Mouse (Mus musculus): Measurements from ENCODE around the gene Myo19. TPM values are rescaled to one million over a fixed set of nuclear protein-coding genes. Genes with fewer than 3 reads are reported as not detected.
A peak's percentile ranks its signal among the peaks of the same experiment; 100 is the strongest.
"Not testable (repeated sequence)": the region's sequence is repeated elsewhere in the genome, so short reads cannot be mapped to it uniquely, and the experiment has no call there.

The Myo19 gene
- 10 to 100 TPM; 11.8 to 13.8 TPM for total RNA-seq (2021)

DNA sequence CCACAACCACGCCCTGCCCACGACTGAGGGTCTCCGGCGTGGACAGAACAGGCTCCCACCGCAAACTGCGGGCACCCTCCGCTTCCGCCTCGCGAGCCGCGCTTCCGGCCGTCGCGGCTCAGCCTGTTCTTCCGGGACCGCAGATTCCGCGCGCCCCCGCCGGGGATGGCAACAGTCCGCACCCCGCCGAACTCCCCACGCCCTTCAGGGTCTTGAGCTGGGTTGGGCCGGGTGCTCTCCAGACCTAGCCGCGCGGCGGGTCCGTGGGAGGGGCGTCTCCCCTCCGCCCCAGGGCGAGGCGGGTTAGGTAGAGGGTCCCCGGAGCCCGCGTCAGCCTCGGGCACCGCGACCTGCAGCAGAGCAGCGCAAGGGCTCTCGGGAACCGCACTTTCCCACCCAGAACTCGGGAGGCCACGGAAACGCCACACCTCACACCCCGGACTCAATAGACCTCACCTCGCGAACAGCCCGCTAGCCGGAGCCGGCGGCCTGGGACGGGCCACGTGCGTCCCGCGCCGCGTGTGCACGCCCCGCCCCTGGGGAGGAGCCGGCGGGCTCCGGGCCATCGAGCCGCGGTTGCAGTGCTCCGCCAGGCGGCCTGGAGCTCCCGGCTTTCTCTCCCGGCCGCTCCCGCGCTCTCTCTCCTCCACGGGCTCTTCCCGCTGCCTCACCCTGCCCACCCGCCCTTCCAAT lies at the start of gene Myo19, which contains the start of gene Pigw:
Gene Myo19 (plus strand): TSS at position 377 of the 693 bp plus-strand sequence.
Gene Pigw (minus strand): TSS at position 514 of the 693 bp plus-strand sequence.
- peak; percentile 54 to 90 for DNase-seq (ENCODE audit: extremely low spot score in 1 of 2, low spot score in 2 of 2)
- intact Hi-C loops (cut with DNase I), result no loop called here

DNA sequence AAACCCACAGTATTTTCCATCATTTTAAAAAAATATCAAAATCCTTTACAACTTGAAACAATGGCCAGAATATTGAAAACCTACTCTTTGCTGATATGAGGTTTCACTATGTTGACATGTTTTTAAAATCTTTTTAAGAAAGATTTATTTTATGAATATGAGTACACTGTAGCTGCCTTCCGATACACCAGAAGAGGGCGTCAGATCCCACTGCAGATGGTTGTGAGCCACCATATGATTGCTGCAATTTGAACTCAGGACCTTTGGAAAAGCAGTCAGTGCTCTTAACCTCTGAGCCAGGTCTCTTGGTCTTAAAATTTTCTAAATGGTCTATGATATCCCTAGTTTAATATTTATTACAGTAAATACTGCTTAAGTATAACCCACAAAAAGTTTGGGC lies 40.6 kb upstream of the Myo19 start:
- DNase-seq (ENCODE audit: extremely low spot score in 1 of 2, low spot score in 2 of 2), result no peak
- intact Hi-C loops (cut with DNase I), result loop anchor here (10.0 kb wide), 1 partner anchor 175 kb away; no protein-coding TSS in a partner anchor

GRCm38 (mm10) chr11:84846741-84847474 lies 33.0 kb upstream of the Myo19 start:
- intact Hi-C loops (cut with DNase I), result no loop called here
- no peak for DNase-seq (ENCODE audit: extremely low spot score in 1 of 2, low spot score in 2 of 2)

- DNase-seq (ENCODE audit: extremely low spot score in 1 of 2, low spot score in 2 of 2), result no peak
- intact Hi-C loops (cut with DNase I), result no loop called here
Measured at GRCm38 (mm10) chr11:84847475-84848090, 32.4 kb upstream of the Myo19 start.

DNA sequence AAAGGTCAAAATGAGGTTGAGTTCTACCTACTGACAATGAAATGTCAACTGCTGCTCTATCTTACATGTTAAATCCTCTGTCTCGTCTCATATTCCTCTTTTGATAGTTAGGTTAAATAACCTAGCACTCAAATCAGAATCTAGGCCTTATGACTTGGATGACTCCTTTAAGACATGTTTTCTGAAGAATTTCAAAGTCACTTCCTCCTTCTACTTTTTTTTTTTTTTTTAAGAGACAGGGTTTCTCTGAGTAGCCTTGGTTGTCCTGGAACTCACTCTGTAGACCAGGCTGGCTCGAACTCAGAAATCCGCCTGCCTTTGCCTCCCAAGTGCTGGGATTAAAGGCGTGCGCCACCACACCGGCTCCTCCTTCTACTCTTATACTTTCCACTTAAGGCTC lies 24.7 kb upstream of the Myo19 start:
- no peak for DNase-seq (ENCODE audit: extremely low spot score in 1 of 2, low spot score in 2 of 2)
- intact Hi-C loops (cut with DNase I), result no loop called here

DNA sequence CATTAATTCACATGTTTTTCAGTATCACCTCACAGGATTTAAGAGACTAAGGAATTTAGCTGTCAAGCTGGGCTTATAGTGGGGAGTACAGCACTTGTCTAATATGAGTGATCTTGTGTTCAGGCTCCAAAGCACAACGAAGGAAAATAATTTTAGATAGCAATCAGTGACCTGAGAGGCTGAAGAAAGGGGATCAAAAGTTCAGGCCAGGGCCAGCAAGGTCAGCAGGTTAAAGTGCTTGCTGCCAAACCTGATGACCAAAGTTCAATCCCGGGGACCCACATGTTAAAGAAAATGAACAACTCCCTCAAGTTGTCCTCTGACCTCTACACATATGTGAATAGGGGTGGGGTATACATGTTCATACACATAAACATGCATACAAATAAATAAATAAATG lies 14.7 kb upstream of the Myo19 start:
- intact Hi-C loops (cut with DNase I), result no loop called here
- no peak for DNase-seq (ENCODE audit: extremely low spot score in 1 of 2, low spot score in 2 of 2)

DNA sequence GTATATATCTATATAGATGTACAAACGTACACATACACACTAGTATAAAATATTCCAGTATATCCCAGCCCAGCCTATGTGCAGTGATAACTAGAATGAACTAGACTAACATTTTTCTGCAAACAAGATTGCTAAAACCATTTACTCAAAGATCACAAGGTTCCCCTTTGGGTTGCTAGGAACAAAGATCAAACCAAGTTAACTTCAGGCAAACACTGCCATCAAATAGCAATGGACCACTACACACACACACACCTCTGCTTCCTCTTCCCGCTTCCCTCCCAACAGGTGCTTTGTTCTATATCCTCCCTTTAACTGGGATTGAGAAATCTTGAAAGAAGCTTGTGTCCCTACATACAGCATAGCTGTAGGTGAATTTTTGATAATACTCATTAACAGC lies 12.4 kb upstream of the Myo19 start:
- DNase-seq (ENCODE audit: extremely low spot score in 1 of 2, low spot score in 2 of 2), result no peak
- intact Hi-C loops (cut with DNase I), result no loop called here

DNA sequence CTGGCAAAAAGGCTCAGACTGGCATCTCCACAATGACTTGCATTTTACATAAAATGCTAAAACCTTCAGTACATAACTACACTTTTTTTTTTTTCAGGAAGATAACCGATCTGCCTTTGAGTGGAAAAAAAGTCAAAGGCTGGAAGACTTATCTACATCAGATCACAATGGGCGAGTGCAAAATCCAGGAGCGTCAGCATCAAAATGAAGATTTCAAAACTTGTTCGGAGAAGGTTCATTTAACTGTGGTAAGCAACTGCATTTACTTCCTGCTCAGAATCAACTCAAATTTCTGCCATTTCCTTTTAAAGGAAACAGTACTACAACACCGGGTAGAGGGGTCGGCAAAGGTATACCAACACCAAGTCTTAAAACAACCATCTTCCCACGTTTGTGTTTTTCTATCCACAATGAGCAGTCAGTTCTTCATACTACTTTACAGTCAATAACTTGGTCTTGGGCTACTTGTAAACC lies 11.1 kb upstream of the Myo19 start:
- intact Hi-C loops (cut with DNase I), result no loop called here
- no peak for DNase-seq (ENCODE audit: extremely low spot score in 1 of 2, low spot score in 2 of 2)

DNA sequence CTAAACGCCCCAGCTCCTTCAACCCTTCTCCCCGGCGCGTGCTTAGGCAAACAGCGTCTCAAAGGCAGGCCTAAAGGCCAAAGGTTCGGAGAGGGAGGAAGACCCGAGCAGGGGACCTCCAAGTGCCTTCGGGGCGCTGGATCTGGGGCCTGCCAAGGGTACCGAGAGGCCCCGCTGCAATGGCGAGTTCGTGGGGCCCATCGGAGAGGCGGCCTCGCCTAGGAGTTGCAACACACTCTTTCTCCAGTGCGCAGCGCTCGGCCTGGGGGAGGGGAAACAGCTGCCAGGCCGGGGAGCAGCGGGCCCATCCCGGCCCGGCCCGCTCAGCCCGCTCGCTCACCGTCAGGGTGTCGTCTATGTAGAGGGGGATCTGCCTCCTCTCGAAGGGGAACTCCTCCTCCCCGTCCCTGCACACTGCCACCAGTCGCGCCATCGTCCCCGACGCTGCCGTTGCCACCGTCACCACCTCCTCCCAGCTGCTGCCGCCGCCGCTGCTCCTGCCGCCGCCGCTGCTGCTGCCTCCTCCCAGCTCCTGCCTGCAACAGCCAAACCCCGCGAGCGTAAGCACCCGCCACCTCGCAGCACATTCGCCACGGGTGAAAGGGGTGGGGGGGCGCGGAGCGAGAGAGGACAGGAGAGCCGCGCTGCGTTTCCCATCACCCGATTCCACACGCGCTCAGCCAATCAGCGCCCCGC lies 10.3 kb upstream of the Myo19 start:
- DNase-seq (ENCODE audit: extremely low spot score in 1 of 2, low spot score in 2 of 2), result peak; percentile 93 to 98
- intact Hi-C loops (cut with DNase I), result no loop called here

GRCm38 (mm10) chr11:84870337-84871043 lies 9.5 kb upstream of the Myo19 start, which contains the start of gene Ggnbp2:
TSS of gene Ggnbp2 (minus strand) at chr11:84870817.
- peak; percentile 86 to 96 for DNase-seq (ENCODE audit: extremely low spot score in 1 of 2, low spot score in 2 of 2)
- intact Hi-C loops (cut with DNase I), result no loop called here

DNA sequence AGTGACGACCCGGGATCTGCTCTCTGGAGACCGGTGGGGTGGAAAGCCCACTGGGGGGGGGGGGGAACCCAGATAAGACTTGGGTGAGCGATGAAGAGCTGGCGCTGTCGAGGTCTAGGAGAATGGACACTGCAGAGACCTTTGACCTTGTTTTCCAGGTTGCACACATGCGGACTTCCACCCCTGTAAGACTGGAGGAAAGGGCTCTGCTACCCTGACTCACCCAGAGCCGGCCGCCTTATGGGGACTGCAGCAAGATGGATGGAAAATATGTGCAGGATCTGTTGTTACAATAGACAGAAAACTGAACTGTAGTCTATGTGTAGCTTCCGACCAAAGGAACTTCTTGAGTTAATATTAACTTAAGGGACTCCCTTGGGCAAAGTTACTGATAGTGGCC lies 8.9 kb upstream of the Myo19 start:
- intact Hi-C loops (cut with DNase I), result no loop called here
- peak in 1 of 2 experiments; percentile 25 for DNase-seq (ENCODE audit: extremely low spot score in 1 of 2, low spot score in 2 of 2)

- DNase-seq (ENCODE audit: extremely low spot score in 1 of 2, low spot score in 2 of 2), result no peak
- intact Hi-C loops (cut with DNase I), result no loop called here
Measured at GRCm38 (mm10) chr11:84871548-84872069, 8.3 kb upstream of the Myo19 start.

- no peak for DNase-seq (ENCODE audit: extremely low spot score in 1 of 2, low spot score in 2 of 2)
- intact Hi-C loops (cut with DNase I), result no loop called here
Measured at GRCm38 (mm10) chr11:84873042-84873833, 6.7 kb upstream of the Myo19 start.

DNA sequence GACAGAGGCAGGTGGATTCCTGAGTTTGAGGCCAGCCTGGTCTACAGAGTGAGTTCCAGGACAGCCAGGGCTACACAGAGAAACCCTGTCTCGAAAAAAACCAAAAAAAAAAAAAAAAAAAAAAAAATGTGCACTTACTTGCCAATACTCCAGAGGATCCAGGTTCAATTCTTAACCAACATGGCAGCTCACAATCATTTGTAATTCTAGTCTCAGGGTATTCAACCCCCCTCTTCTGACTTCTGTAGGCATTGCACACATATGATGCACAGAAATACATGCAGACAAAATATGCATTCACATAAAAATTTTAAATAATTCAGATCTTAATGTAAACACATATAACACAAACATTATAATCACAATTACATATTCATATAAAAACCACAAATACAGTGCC lies 3.9 kb upstream of the Myo19 start:
- intact Hi-C loops (cut with DNase I), result not testable (repeated sequence)

DNA sequence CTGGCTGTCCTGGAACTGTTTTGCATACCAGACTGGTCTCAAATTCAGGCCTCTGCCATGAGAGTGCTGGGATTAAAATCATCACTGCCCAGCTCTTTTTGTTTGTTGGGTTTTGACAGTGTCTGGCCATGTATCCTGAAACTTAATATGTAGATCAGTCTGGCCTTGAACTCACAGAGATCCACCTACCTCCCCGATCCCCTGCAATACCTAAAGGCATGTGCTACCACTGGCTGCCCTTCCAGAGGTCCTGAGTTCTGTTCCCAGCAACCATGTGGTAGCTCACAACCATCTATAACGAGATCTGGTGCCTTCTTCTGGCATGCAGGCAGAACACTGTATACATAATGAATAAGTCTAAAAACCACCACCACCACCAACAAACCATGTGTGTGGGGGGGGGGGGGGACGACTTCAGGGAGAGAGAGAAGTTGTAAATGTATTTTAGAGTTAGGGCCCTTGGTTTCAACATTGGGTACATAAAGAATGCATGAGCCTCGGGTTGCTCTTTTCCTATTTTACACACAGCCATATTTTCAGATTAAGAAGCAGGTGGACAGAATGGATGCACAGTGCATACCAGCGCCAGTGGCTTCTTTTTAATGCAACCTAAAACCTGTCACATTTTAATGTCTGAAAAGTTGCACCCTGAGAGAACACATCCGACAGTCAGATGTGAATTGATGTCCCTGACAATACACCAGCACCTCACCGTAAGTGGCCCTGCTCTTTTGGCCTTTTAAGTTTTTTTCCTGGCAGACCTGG lies 759 bp upstream of the Myo19 start:
- DNase-seq (ENCODE audit: extremely low spot score in 1 of 2, low spot score in 2 of 2), result no peak
- intact Hi-C loops (cut with DNase I), result no loop called here

More for the DNA sequence above, 3.9 kb upstream of the Myo19 start:
- DNase-seq (ENCODE audit: extremely low spot score in 1 of 2, low spot score in 2 of 2), result not testable (repeated sequence)

DNA sequence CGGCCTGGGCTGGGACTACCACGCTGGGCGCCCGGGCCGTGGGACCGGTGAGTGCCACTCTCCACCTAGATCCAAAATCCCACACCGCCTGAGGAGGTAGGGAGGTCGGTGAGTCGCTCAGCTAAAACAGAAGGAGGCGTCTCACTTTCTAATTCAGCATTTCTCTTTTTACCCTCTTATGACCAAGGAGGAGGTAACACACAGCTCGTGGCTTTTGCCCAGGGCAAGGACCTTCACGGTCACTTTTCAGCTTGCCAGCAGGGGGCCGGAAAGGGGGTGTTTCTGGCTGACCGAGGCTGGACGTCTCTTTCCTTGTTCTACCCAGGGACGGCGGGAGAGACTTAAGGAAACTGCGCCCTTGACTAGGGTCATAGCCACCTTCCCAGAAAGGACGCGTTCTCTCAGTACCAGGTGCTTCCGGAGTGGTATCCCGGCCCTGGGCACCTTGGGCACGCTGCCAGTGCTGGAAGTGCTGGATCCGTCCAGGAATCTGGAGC lies 565 bp downstream of the Myo19 start:
- peak; percentile 27 to 75 for DNase-seq (ENCODE audit: extremely low spot score in 1 of 2, low spot score in 2 of 2)
- intact Hi-C loops (cut with DNase I), result no loop called here

DNA sequence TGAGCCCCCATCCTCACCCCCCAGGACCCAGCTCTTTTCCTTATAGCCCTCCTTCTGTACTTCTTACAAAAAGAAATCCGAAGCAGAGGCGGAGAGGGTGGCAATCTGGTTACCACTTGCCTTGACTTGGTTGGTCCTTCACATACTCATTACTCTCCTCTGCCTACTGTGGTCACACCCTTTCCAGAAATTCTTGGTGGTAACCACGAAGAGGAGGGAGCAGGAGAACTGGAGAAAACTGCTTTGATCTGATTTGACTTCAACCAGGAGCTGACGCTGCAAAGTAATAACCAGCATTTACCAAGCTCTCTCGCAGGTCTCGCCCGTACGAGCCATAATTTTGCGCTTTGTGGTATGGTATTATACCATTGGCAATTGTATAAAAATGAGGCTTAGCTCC lies 1.0 kb downstream of the Myo19 start:
- DNase-seq (ENCODE audit: extremely low spot score in 1 of 2, low spot score in 2 of 2), result no peak
- intact Hi-C loops (cut with DNase I), result no loop called here

All from left cerebral cortex, postnatal 10 days (tissue).